Mouse (Mus musculus): ENCODE results near the gene Ptprk.

Ptprk gene

GRCm38 (mm10) chr10:28550549-28550948 lies 475.9 kb downstream of the Ptprk start:
- DNase-seq (ENCODE audit: low spot score), result no peak

- no peak for DNase-seq (ENCODE audit: low spot score)
Observed at GRCm38 (mm10) chr10:28552068-28552467, 477.4 kb downstream of the Ptprk start.

- no peak for DNase-seq (ENCODE audit: low spot score)
Observed at GRCm38 (mm10) chr10:28564110-28564674, 489.6 kb downstream of the Ptprk start.

- no peak for DNase-seq (ENCODE audit: low spot score)
Observed at GRCm38 (mm10) chr10:28566378-28566777, 491.8 kb downstream of the Ptprk start.

GRCm38 (mm10) chr10:28566828-28567227 lies 492.2 kb downstream of the Ptprk start:
- no peak for DNase-seq (ENCODE audit: low spot score)

- DNase-seq (ENCODE audit: low spot score), result no peak
Observed at GRCm38 (mm10) chr10:28567441-28567840, 492.8 kb downstream of the Ptprk start.

GRCm38 (mm10) chr10:28568047-28568446 lies 493.4 kb downstream of the Ptprk start:
- no peak for DNase-seq (ENCODE audit: low spot score)

GRCm38 (mm10) chr10:28579596-28579995 lies 505.0 kb downstream of the Ptprk start:
- no peak for DNase-seq (ENCODE audit: low spot score)

GRCm38 (mm10) chr10:28586565-28587138 lies 512.0 kb downstream of the Ptprk start:
- no peak for DNase-seq (ENCODE audit: low spot score)

GRCm38 (mm10) chr10:28588401-28588800 lies 513.8 kb downstream of the Ptprk start:
- no peak for DNase-seq (ENCODE audit: low spot score)

- DNase-seq (ENCODE audit: low spot score), result no peak
Observed at GRCm38 (mm10) chr10:28590822-28591221, 516.2 kb downstream of the Ptprk start.

- no peak for DNase-seq (ENCODE audit: low spot score)
Observed at GRCm38 (mm10) chr10:28593566-28594292, 519.1 kb downstream of the Ptprk start.

GRCm38 (mm10) chr10:28596897-28597296 lies 522.3 kb downstream of the Ptprk start:
- DNase-seq (ENCODE audit: low spot score), result no peak

GRCm38 (mm10) chr10:28609136-28609535 lies 534.5 kb downstream of the Ptprk start:
- DNase-seq (ENCODE audit: low spot score), result no peak

GRCm38 (mm10) chr10:28614396-28614795 lies 539.8 kb downstream of the Ptprk start:
- no peak for DNase-seq (ENCODE audit: low spot score)

- no peak for DNase-seq (ENCODE audit: low spot score)
Observed at GRCm38 (mm10) chr10:28617203-28617602, 542.6 kb downstream of the Ptprk start.

GRCm38 (mm10) chr10:28618002-28618401 lies 543.4 kb downstream of the Ptprk start:
- DNase-seq (ENCODE audit: low spot score), result no peak

GRCm38 (mm10) chr10:28619415-28619814 lies 544.8 kb downstream of the Ptprk start:
- no peak for DNase-seq (ENCODE audit: low spot score)

- no peak for DNase-seq (ENCODE audit: low spot score)
Observed at GRCm38 (mm10) chr10:28636096-28636495, 561.5 kb downstream of the Ptprk start.

GRCm38 (mm10) chr10:28641887-28642286 lies 567.3 kb downstream of the Ptprk start:
- DNase-seq (ENCODE audit: low spot score), result no peak
